ENCODE assay signal across 16 mouse cellular contexts in genomic region chr14:106506921-106507320, GRCm38 (mm10).
A peak's percentile ranks its signal among the peaks of the same experiment; 100 is the strongest.
DNase-seq lines count a peak whose midpoint lies in the region.
"Had no signal": no experiment of that assay in that cellular context is flagged by ENCODE, and none has a peak within 500 bp of the region (broad histone marks: within the 10 kb centered on the region; RNA-seq: fewer than 3 reads in every experiment).

No protein-coding gene starts in this region.

- peak; percentile 19 to 32 for DNase-seq in layer of hippocampus, adult 8-10 months (ENCODE audit: low spot score in 2 of 2)
- DNase-seq in layer of hippocampus, postnatal 36 days, result no peak
- DNase-seq in frontal cortex, postnatal 10 days (ENCODE audit: low spot score in 2 of 2), result peak; percentile 13 to 45
- DNase-seq in left cerebral cortex, postnatal 14 days (ENCODE audit: low spot score in 2 of 2), result peak; percentile 62 to 87
- peak; percentile 69 for DNase-seq in right cerebral cortex, postnatal 25 days
- no peak for DNase-seq in heart, postnatal 4 days
- DNase-seq in kidney, postnatal 36 days, result no peak
- DNase-seq in cerebellum, postnatal 36 days, result no peak
- DNase-seq: adrenal gland, postnatal 36 days; cerebellum, adult 11-12 months; cerebellum, postnatal 10 days; forebrain, postnatal 0 days; gastrocnemius, postnatal 10 days; kidney, adult 11 months; kidney, postnatal 4 days; lung, embryonic 14.5 days had no signal

- intact Hi-C loops in left cerebral cortex, postnatal 14 days (cut with DNase I), result loop anchor here (10.0 kb wide), 2 partner anchors 612 to 1192 kb away; partner anchors contain the start of gene Spry2

Comparison
In these comparisons a context has a peak if more than half of its experiments do, and no peak if none do; other contexts are left out.
1. DNase-seq: peak in layer of hippocampus, adult 8-10 months (2 of 2), frontal cortex, postnatal 10 days (2 of 2), left cerebral cortex, postnatal 14 days (2 of 2) and right cerebral cortex, postnatal 25 days (single experiment); none in layer of hippocampus, postnatal 36 days (0 of 2), heart, postnatal 4 days (single experiment), kidney, postnatal 36 days (0 of 2) and cerebellum, postnatal 36 days (0 of 2).